Mouse (Mus musculus) heart, embryonic 11.5 days (tissue): ENCODE measurements around the gene Lims1. TPM values are rescaled to one million over a fixed set of nuclear protein-coding genes. Genes with fewer than 3 reads are reported as not detected.

Experiments
- ATAC-seq: fragments of 200-750 bp; cut with Nextera tagmentation; replicated peaks from 2 replicates; pipeline ENCODE4 v1.8.0; 2017; ENCODE audit warnings: moderate library complexity; ENCODE audit not compliant: insufficient number of reproducible peaks, low FRiP score, low TSS enrichment
- H3K27ac ChIP-seq: fragments of 300-500 bp; sonication (generic); 2 replicates; pipeline ENCODE4 v1.5.1; 2014; ENCODE audit warnings: mild to moderate bottlenecking, low read depth, low read length
- H3K27me3 ChIP-seq: fragments of 300-500 bp; sonication (generic); 2 replicates; pipeline ENCODE4 v1.6.1; 2014; ENCODE audit warnings: mild to moderate bottlenecking, low read length, mixed read lengths; ENCODE audit not compliant: control insufficient read depth, insufficient read depth
- H3K36me3 ChIP-seq: fragments of 300-500 bp; sonication (generic); 2 replicates; pipeline ENCODE4 v1.6.1; 2014; ENCODE audit warnings: mild to moderate bottlenecking, low read length, moderate library complexity, mixed read lengths; ENCODE audit not compliant: control insufficient read depth, insufficient read depth
- H3K4me1 ChIP-seq: fragments of 300-500 bp; sonication (generic); 2 replicates; pipeline ENCODE4 v1.6.1; 2014; ENCODE audit warnings: low read length; ENCODE audit not compliant: control insufficient read depth, insufficient read depth
- H3K4me2 ChIP-seq: fragments of 300-500 bp; sonication (generic); 2 replicates; pipeline ENCODE4 v1.6.1; 2014; ENCODE audit warnings: mild to moderate bottlenecking, moderate library complexity
- H3K4me3 ChIP-seq: fragments of 300-500 bp; sonication (generic); 2 replicates; pipeline ENCODE4 v1.5.1; 2014; ENCODE audit warnings: low read depth, low read length
- H3K9ac ChIP-seq: fragments of 300-500 bp; sonication (generic); 2 replicates; pipeline ENCODE4 v1.6.1; 2014; ENCODE audit warnings: mild to moderate bottlenecking, low read depth, low read length, moderate library complexity
- H3K9me3 ChIP-seq: fragments of 300-500 bp; sonication (generic); replicated peaks from 2 replicates; pipeline ENCODE4 v1.6.1; 2016; ENCODE audit warnings: low read length; ENCODE audit not compliant: control insufficient read depth
- WGBS: fragments of 180-500 bp; shearing (Covaris S2); extraction: QIAGEN DNeasy Blood & Tissue Kit; methylation state at CpG from one replicate; pipeline ENCODE4 v1.1.7; 2014; ENCODE audit not compliant: insufficient replicate concordance; 5-methylcytosine and 5-hydroxymethylcytosine counted together
- polyA plus RNA-seq: library from polyadenylated mRNA; unstranded; fragments of >200 nt; fragmentation: Nextera tagmentation; extraction: Ambion mirVana; gene quantifications from 2 replicates; pipeline ENCODE4 v1.2.1, GENCODE M21; 2014

The Lims1 gene
- polyA plus RNA-seq, 1 experiment from 2014 or later = 120 TPM

- H3K4me2 ChIP-seq = peak within 1 kb of the TSS; percentile 75
- H3K9me3 ChIP-seq = no peaks in the 10 kb centered on the region
- ATAC-seq = peak; percentile 96
- peaks cover 3% of the 10 kb centered on the region; the same call in 1 of the 2 replicates for H3K4me1 ChIP-seq
- H3K27me3 ChIP-seq = no peaks in the 10 kb centered on the region; the same call in 1 of the 2 replicates
- no peaks in the 10 kb centered on the region for H3K36me3 ChIP-seq
- peak within 1 kb of the TSS; percentile 98 for H3K9ac ChIP-seq
- H3K27ac ChIP-seq = peak within 1 kb of the TSS; percentile 98
- WGBS = under 1% methylated on average over 90 of the region's 91 CpGs
- peak within 1 kb of the TSS; percentile 100 for H3K4me3 ChIP-seq
Observed at GRCm38 (mm10) chr10:58446384-58447279, 123.4 kb downstream of the Lims1 start, which contains the start of gene Ranbp2. TSS of gene Ranbp2 (plus strand) at chr10:58446920.

- no peaks in the 10 kb centered on the region for H3K36me3 ChIP-seq
- H3K27me3 ChIP-seq = no peaks in the 10 kb centered on the region
- under 1% methylated on average over 32 of the region's 32 CpGs for WGBS
- peak overlapping the region; percentile 75 for H3K4me2 ChIP-seq
- peak overlapping the region; percentile 100 for H3K4me3 ChIP-seq
- no peaks in the 10 kb centered on the region for H3K9me3 ChIP-seq
- peak overlapping the region; percentile 98 for H3K9ac ChIP-seq
- peaks cover 3% of the 10 kb centered on the region; the same call in 1 of the 2 replicates for H3K4me1 ChIP-seq
- peak overlapping the region; percentile 98 for H3K27ac ChIP-seq
- ATAC-seq = peak; percentile 58; the same call in 1 of the 2 replicates
Observed at GRCm38 (mm10) chr10:58447280-58447781, 124.1 kb downstream of the Lims1 start.

GRCm38 (mm10) chr10:58451575-58451974 lies 128.3 kb downstream of the Lims1 start:
- Histone ChIP-seq H3K9me3 (no peaks in the 10 kb centered on the region), H3K9ac (no peak overlapping the region), H3K4me1 (no peaks in the 10 kb centered on the region), H3K27me3 (no peaks in the 10 kb centered on the region), H3K4me2 (no peak overlapping the region), H3K27ac (no peak overlapping the region), H3K36me3 (peaks cover 3% of the 10 kb centered on the region; the same call in 1 of the 2 replicates), H3K4me3 (no peak overlapping the region)
- ATAC-seq = no peak

GRCm38 (mm10) chr10:58452185-58452584 lies 128.9 kb downstream of the Lims1 start:
- Histone ChIP-seq H3K9ac (no peak overlapping the region), H3K4me2 (peak overlapping the region; percentile 22; the same call in 1 of the 2 replicates), H3K36me3 (peaks cover 3% of the 10 kb centered on the region; the same call in 1 of the 2 replicates), H3K27ac (no peak overlapping the region), H3K27me3 (no peaks in the 10 kb centered on the region), H3K9me3 (no peaks in the 10 kb centered on the region), H3K4me3 (no peak overlapping the region), H3K4me1 (no peaks in the 10 kb centered on the region)
- no peak for ATAC-seq
- WGBS = 38% methylated on average over 1 of the region's 1 CpGs

- H3K4me1 ChIP-seq = no peaks in the 10 kb centered on the region
- WGBS = 94% methylated on average over 1 of the region's 1 CpGs
- no peak overlapping the region for H3K9ac ChIP-seq
- ATAC-seq = no peak
- H3K9me3 ChIP-seq = no peaks in the 10 kb centered on the region
- H3K36me3 ChIP-seq = peaks cover 6% of the 10 kb centered on the region
- H3K27me3 ChIP-seq = no peaks in the 10 kb centered on the region
- no peak overlapping the region for H3K4me3 ChIP-seq
- H3K4me2 ChIP-seq = no peak overlapping the region
- no peak overlapping the region for H3K27ac ChIP-seq
Observed at GRCm38 (mm10) chr10:58459896-58460295, 136.6 kb downstream of the Lims1 start.

Other genes with a start within 250 kb of the Lims1 start
- not detected in 2 replicates for gene AW822073, start 98.5 kb upstream of the Lims1 start, polyA plus RNA-seq
- gene Duxf3, start 90.8 kb upstream of the Lims1 start, polyA plus RNA-seq = not detected in 2 replicates
- not detected in 2 replicates for gene Gm4981, start 86.8 kb upstream of the Lims1 start, polyA plus RNA-seq
- 31.7 and 42.6 TPM in 2 replicates for gene Gcc2, start 68.0 kb upstream of the Lims1 start, polyA plus RNA-seq
- gene Ranbp2, start 123.5 kb downstream of the Lims1 start, polyA plus RNA-seq = 21.9 and 35.5 TPM in 2 replicates
- gene Ccdc138, start 174.5 kb downstream of the Lims1 start, polyA plus RNA-seq = 4.9 and 7.4 TPM in 2 replicates